Mouse (Mus musculus) lung, postnatal 36 days (tissue): ENCODE measurements around the gene Grrp1.
"Not testable (repeated sequence)": the region's sequence is repeated elsewhere in the genome, so short reads cannot be mapped to it uniquely, and the experiment has no call there.

Experiments used
- DNase-seq: peaks from one replicate; pipeline ENCODE4 v3.0.0; 2022; ENCODE audit warnings: mixed read lengths

Grrp1 gene

GRCm38 (mm10) chr4:134253722-134254324, at the start of gene Grrp1:
Gene Grrp1 (minus strand): TSS chr4:134254106.
- DNase-seq, result peak; percentile 40

DNA sequence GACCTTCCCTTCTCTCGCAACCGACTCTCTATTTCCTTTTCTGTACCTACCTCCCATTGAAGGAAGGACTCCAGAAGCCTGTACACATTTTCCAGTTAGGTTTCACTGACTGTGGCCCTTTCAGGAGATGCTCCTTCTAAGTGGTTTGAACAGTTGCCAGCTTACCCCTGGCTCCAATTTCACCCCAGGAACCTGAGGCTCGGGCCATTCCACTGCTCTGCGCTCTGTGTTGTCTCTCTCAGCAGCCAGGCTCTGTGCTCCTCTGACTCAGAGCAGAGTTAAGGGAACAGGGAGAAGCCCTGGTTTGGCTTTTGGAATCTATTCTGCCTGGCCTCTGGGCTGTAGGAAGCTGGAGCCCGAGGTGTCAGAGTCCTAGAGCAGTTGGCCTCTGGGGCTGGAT, 48.2 kb upstream of the Grrp1 start:
- DNase-seq, result no peak

GRCm38 (mm10) chr4:134300316-134300715, 46.4 kb upstream of the Grrp1 start:
- peak; percentile 45 for DNase-seq

DNA sequence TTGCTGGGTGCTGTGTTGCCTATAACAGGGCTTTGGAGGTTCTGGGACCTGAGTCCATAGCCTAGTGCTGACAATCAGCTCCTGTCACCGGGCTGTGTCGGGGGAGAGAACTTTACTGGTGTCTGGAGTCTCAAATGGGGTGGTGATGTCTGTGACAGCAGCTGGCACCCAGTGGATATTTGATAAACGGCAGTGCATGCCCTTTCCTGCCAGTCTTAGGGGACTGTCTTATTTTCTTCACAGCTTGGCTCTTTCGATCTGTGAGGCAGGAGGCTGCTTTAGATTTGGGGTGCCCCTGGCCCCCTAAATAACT, 45.5 kb upstream of the Grrp1 start:
- no peak for DNase-seq

DNA sequence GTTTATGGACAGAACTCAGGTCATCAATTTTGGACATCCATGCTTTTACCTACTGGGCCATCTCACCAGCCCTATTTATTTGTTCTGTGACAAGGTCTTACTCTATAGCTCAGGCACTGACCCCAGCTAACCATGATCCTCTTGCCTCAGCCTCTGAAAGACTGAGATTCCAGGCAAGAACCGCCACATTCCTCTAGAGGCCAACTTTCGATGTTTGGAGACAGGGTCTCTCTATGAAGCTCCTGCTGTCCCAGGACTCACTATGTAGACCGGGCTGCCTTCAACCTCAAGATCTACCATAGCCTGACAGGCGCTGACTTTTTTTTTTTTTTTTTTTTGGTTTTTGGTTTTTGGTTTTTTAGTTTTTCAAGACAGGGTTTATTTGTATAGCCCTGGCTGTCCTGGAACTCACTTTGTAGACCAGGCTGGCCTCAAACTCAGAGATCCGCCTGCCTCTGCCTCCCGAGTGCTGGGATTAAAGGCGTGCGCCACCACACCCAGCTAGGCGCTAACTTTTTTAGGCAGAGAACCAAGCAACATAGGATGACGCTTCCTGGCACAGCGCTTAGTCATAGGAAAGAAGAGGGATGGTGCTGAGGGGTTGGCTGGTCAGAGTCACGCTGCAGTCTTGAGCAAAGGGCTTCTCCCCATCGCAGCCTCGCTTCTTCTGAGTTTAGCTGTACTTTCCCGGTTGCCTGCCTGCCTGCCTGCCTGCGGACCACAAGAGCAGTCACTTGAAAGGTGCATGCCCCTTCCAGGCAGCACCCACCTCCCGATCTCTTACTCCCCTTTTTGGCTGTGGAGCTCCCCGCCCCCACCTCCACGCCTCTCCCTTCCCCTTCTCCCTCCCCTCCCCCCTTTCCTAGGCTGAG, 45.0 kb upstream of the Grrp1 start:
- no peak for DNase-seq

DNA sequence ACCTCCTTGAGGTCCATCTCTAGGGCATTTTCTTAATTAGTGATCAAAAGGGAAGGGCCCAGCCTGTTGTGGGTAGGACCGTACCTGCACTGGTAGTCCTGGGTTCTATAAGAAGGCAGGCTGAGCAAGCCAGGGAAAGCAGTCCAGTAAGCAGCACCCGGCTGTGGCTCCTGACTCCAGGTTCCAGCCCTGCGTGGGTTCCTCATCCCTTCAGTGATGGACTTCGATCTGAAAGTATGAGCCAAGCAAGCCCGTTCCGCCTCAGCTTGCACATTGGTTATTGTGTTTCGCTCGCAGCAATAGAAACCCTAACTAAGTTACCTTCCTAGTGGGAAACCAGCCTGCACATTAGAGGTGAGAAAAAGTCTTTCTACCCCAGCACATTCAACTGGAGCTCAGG, 43.5 kb upstream of the Grrp1 start:
- DNase-seq, result no peak

- no peak for DNase-seq
These were observed 42.6 kb upstream of the Grrp1 start for GRCm38 (mm10) chr4:134296523-134296922.

GRCm38 (mm10) chr4:134296096-134296495, 42.2 kb upstream of the Grrp1 start:
- not testable (repeated sequence) for DNase-seq

DNA sequence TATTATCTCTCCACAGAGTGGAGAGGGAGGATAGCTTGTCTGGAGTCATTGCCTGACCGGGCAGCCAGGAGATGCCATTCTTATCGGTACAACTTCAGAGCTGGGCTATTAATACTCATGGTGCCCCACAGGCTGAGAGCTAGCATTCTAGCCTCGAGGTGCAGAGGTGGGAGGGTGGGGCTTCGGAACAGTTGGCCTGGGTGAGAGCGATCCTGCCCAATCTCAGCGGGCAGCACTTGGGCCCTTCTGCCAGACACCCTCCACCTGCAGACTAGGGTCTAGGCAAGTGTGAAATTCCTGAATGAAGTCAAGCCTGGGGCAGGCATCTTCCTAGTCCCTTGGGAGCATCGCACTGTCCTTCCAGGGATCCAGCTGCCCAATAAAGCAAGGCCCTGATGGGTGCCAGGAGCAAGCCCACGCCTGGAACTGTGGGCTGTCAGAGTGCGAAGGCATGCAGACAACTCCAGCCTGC, 39.8 kb upstream of the Grrp1 start:
- DNase-seq, result no peak

DNA sequence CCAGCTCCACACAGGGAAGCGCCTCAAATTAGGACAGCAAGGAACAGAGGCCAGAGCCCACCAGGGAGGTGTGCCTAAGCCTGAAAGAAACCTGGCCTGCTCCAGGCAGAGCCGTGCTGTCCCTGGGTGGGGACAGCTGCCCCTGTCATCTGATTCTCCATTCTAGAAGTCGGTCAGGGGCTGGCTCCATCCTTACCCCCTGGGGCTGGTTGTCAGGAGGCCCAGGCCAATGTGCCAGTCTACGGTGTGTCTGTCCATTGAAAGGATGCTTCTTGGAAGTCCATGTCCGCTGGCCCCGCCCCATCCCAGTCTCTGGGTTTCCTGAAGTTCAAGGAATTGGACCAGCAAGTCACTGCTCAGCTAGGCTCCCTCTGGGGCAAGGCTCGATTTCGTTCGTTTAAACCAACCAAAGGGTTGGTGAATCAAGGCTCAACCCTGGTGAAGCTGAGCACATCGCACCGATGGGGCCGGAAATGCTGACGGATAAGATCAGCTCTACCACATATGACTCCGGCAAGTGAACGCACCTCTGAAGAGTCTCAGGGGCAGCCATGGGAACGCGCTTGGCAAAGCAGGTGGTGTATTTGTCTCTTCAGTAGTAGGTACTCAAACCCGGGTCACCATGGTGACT, 39.3 kb upstream of the Grrp1 start:
- DNase-seq, result no peak

- DNase-seq, result peak; percentile 82
These were observed 38.2 kb upstream of the Grrp1 start for GRCm38 (mm10) chr4:134292067-134292466.

- no peak for DNase-seq
These were observed 34.7 kb upstream of the Grrp1 start for GRCm38 (mm10) chr4:134288397-134289256.

- DNase-seq, result peak; percentile 85
These were observed 33.7 kb upstream of the Grrp1 start, which contains the start of gene Pdik1l for GRCm38 (mm10) chr4:134287575-134288025. Gene Pdik1l (minus strand): TSS chr4:134287895.

DNA sequence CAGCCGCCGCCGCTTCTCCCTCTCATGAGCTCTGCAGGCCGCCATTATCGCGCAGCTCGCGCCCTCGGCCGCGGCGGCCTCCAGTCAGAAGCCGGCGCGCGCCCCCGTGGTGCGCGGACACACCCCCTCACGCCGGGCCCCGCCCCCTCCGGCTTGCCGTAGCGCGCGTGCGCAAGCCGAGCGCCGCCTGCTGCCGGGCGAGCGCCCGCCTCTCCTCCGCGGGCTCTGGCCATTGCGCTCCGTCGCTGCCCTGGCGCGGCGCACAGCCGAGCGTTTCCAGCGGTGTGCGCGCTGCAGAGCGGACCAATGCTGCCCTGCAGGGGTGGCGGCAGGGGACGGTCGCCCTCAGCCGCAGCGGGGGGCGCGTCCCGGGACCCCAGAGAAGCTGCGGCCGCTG, 33.3 kb upstream of the Grrp1 start:
- peak; percentile 94 for DNase-seq

GRCm38 (mm10) chr4:134286226-134287167, 32.6 kb upstream of the Grrp1 start:
- DNase-seq, result peak; percentile 21

DNA sequence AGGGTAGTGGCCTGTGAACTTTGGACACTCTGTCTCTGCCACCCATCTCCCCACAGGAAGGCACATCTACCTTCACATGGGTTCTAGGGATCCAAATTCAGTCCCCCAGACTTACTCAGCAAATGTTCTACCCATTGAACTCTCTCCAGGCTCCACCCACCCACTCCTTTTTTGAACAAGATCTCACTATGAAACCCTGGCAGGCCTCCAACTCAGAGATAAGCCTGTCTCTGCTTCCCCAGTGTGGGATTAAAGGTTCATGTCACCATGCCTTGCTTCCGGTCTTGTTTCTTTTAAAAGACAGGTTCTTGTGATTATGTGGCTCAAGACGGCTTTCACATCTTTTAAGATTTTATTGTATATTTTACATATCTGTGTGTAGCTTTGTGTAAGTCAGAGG, 31.0 kb upstream of the Grrp1 start:
- DNase-seq, result peak; percentile 17

- peak; percentile 58 for DNase-seq
These were observed 19.8 kb upstream of the Grrp1 start for GRCm38 (mm10) chr4:134273417-134274345.

DNA sequence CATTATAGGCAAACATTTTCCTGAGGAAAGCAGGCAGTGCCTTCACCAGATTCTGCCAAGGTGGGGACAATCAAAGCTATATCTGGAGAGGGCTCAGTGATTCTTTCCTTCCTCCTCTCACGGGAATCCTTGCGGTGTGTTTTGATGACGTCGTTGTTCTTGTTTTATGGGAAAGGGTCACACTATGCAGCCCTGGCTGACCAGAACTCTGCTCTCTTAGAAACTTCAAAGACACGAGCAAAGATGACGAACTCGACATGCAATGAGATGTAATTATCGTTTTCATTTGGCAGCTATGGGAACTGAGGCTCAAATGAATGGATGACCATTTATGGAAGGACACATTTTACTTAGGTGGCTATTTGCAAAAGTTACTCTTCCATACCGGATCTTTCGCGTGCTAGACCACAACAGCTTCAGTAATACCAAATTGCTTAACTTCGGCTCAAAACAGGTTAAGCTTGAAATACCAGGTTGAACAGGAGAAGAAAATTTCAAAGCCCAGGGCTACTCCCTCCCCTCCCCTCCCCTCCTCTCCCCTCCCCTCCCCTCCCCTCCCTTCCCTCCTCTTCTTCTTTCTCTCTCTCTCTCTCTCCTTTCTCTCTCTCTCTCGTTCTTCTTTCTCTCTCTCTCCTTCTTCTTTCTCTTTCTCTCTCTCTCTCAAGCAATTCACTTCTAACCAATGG, 19.0 kb upstream of the Grrp1 start:
- DNase-seq, result peak; percentile 37

DNA sequence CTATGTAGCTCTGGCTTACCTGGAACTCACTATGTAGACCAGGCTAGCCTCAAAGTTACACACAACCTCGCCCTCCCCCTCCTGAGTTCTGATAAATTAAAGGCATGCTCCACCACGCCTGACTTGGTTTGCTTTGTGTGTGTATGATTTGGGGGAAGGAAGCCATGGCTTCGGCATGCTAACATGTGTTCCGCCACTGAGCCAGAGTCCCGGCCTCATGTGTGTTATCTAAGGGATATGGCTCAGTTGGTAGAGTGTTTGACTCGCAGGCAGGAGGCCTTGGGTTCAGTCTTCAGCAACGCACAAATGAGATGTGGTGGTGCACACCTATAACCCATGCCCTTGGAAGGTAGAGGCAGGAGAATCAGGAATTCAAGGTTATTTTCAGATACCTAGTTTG, 18.1 kb upstream of the Grrp1 start:
- no peak for DNase-seq

DNA sequence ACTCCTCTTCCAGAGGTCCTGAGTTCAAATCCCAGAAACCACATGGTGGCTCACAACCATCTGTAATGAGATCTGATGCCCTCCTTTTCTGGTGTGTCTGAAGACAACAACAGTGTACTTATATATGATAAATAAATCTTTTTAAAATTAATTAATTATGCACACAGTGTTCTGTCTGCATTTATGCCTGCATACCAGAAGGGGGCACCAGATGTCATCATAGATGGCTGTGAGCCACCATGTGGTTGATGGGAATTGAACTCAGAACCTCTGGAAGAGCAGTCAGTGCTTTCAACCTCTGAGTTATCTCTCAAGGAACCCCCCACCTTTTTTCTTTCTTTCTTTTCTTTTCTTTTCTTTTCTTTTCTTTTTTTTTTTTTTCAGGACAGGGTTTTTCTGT, 15.7 kb upstream of the Grrp1 start:
- not testable (repeated sequence) for DNase-seq
